Mouse (Mus musculus) midbrain, postnatal 0 days (tissue): ENCODE data around the gene Dbndd2. TPM values are rescaled to one million over a fixed set of nuclear protein-coding genes. Genes with fewer than 3 reads are reported as not detected.

Experiments used
- ATAC-seq: fragments of 200-750 bp; cut with Nextera tagmentation; 2 replicates; pipeline ENCODE4 v1.8.0; 2017; ENCODE audit warnings: moderate number of reproducible peaks, mild to moderate bottlenecking, moderate TSS enrichment, moderate library complexity; ENCODE audit not compliant: low FRiP score
- DNase-seq: peaks from one replicate; pipeline ENCODE4 v3.0.0-alpha.2; 2015; ENCODE audit warnings: low spot score
- H3K27ac ChIP-seq: fragments of 300-500 bp; sonication (generic); 2 replicates; pipeline ENCODE4 v1.5.1; 2014; ENCODE audit warnings: low read depth, mild to moderate bottlenecking, low read length, mixed read lengths
- H3K27me3 ChIP-seq: fragments of 300-500 bp; sonication (generic); 2 replicates; pipeline ENCODE4 v1.6.1; 2014; ENCODE audit warnings: low read length, control low read depth, mixed read lengths; ENCODE audit not compliant: insufficient read depth
- H3K36me3 ChIP-seq: fragments of 300-500 bp; sonication (generic); 2 replicates; pipeline ENCODE4 v1.6.1; 2014; ENCODE audit warnings: low read length, control low read depth, mixed read lengths; ENCODE audit not compliant: insufficient read depth
- H3K4me1 ChIP-seq: fragments of 300-500 bp; sonication (generic); 2 replicates; pipeline ENCODE4 v1.6.1; 2014; ENCODE audit warnings: mild to moderate bottlenecking, control low read depth, antibody characterized with exemption, low read length, mixed read lengths; ENCODE audit not compliant: insufficient read depth
- H3K4me2 ChIP-seq: fragments of 300-500 bp; sonication (generic); 2 replicates; pipeline ENCODE4 v1.6.1; 2014; ENCODE audit warnings: low read depth, mild to moderate bottlenecking, low read length, mixed read lengths; ENCODE audit not compliant: poor library complexity, severe bottlenecking
- H3K4me3 ChIP-seq: fragments of 300-500 bp; sonication (generic); 2 replicates; pipeline ENCODE4 v1.5.1; 2014; ENCODE audit warnings: low read depth, mild to moderate bottlenecking, low read length, moderate library complexity
- H3K9ac ChIP-seq: fragments of 300-500 bp; sonication (generic); replicated peaks from 2 replicates; pipeline ENCODE4 v1.6.1; 2014; ENCODE audit warnings: mild to moderate bottlenecking, low read length, moderate library complexity, mixed read lengths; ENCODE audit not compliant: poor library complexity, severe bottlenecking
- H3K9me3 ChIP-seq: fragments of 300-500 bp; sonication (generic); 2 replicates; pipeline ENCODE4 v1.6.1; 2016; ENCODE audit warnings: low read length, control low read depth
- CTCF ChIP-seq: IDR thresholded peaks from 2 replicates; pipeline ENCODE4 v1.5.1; 2016; ENCODE audit warnings: antibody characterized with exemption, mild to moderate bottlenecking
- WGBS: fragments of 180-500 bp; shearing (Covaris S2); extraction: QIAGEN DNeasy Blood & Tissue Kit; methylation state at CpG from one replicate; pipeline ENCODE4 v1.1.7; 2014; 5-methylcytosine and 5-hydroxymethylcytosine counted together
- polyA plus RNA-seq: library from polyadenylated mRNA; unstranded; fragments of >200 nt; fragmentation: Nextera tagmentation; extraction: Ambion mirVana; gene quantifications from 2 replicates; pipeline ENCODE4 v1.2.1, GENCODE M21; 2015
- total RNA-seq: library from RNA; depleted of rRNA; stranded (reverse); fragments of >200 nt; gene quantifications from 2 replicates; pipeline ENCODE4 v1.2.3, GENCODE M21; 2014

Dbndd2 gene
- total and polyA plus RNA-seq, 2 experiments from 2014 or later = 25.4 to 26.7 TPM

DNA sequence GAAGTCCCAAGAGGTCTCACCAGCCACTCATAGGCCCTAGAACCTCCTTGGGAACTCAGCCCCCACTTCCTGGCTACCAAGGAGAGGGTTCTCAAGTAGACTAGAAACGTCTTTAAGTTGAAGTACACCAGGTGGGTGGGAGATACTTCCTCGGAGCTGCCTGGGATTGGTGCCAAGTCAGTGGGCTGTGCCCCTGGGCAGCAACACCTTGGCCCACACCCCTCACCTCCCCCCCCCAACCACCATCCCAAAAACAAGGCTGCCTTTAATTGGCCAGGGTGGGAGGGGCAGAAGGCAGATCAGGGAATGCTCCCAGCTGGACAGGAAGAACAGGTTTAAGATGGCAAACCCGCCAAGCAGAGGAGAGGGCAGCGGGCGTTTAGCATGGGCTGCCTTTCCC is 45.6 kb upstream of the Dbndd2 start:
- Histone ChIP-seq H3K9ac (no peak overlapping the region), H3K27ac (no peak overlapping the region), H3K4me2 (no peak overlapping the region), H3K9me3 (no peaks in the 10 kb centered on the region), H3K4me3 (no peak overlapping the region), H3K27me3 (peaks cover 14% of the 10 kb centered on the region; the same call in 1 of the 2 replicates), H3K36me3 (no peaks in the 10 kb centered on the region), H3K4me1 (peaks cover 9% of the 10 kb centered on the region; the same call in 1 of the 2 replicates)
- DNase-seq (no peak), ATAC-seq (no peak)
- no peak for TF ChIP-seq CTCF
- WGBS = 89% methylated on average over 5 of the region's 5 CpGs

GRCm38 (mm10) chr2:164441155-164441554 is 44.8 kb upstream of the Dbndd2 start:
- H3K9ac ChIP-seq = no peak overlapping the region
- H3K27me3 ChIP-seq = peaks cover 14% of the 10 kb centered on the region; the same call in 1 of the 2 replicates
- no peaks in the 10 kb centered on the region for H3K9me3 ChIP-seq
- no peaks in the 10 kb centered on the region for H3K36me3 ChIP-seq
- 51% methylated on average over 8 of the region's 8 CpGs for WGBS
- no peak for TF ChIP-seq CTCF
- no peak overlapping the region for H3K4me3 ChIP-seq
- DNase-seq = no peak
- peaks cover 9% of the 10 kb centered on the region; the same call in 1 of the 2 replicates for H3K4me1 ChIP-seq
- ATAC-seq = no peak
- H3K4me2 ChIP-seq = 0 out of 2 replicates have a peak overlapping the region, but pooled peaks have one; percentile 81
- H3K27ac ChIP-seq = no peak overlapping the region

- Histone ChIP-seq H3K4me3 (no peak overlapping the region), H3K36me3 (no peaks in the 10 kb centered on the region), H3K27me3 (peaks cover 14% of the 10 kb centered on the region; the same call in 1 of the 2 replicates), H3K9me3 (no peaks in the 10 kb centered on the region), H3K27ac (no peak overlapping the region), H3K4me1 (peaks cover 6% of the 10 kb centered on the region; the same call in 1 of the 2 replicates), H3K4me2 (peak overlapping the region; percentile 81), H3K9ac (no peak overlapping the region)
- DNase-seq (no peak), ATAC-seq (no peak)
- no peak for TF ChIP-seq CTCF
- 38% methylated on average over 7 of the region's 7 CpGs for WGBS
Measured at GRCm38 (mm10) chr2:164441731-164442130, 44.2 kb upstream of the Dbndd2 start.

GRCm38 (mm10) chr2:164442315-164443050 is 43.4 kb upstream of the Dbndd2 start:
- DNase-seq (no peak), ATAC-seq (peak; percentile 16; the same call in 1 of the 2 replicates)
- peak overlapping the region; percentile 46 for H3K4me3 ChIP-seq
- WGBS = 3% methylated on average over 29 of the region's 29 CpGs
- H3K4me1 ChIP-seq = peaks cover 6% of the 10 kb centered on the region; the same call in 1 of the 2 replicates
- no peaks in the 10 kb centered on the region for H3K36me3 ChIP-seq
- H3K27me3 ChIP-seq = peaks cover 14% of the 10 kb centered on the region; the same call in 1 of the 2 replicates
- H3K9me3 ChIP-seq = no peaks in the 10 kb centered on the region
- H3K9ac ChIP-seq = peak overlapping the region; percentile 62
- no peak for TF ChIP-seq CTCF
- peak overlapping the region; percentile 81 for H3K4me2 ChIP-seq
- H3K27ac ChIP-seq = no peak overlapping the region; the same call in 1 of the 2 replicates

- peak; percentile 88 for ATAC-seq
- peak; percentile 44 for TF ChIP-seq CTCF
- no peaks in the 10 kb centered on the region for H3K36me3 ChIP-seq
- peaks cover 6% of the 10 kb centered on the region; the same call in 1 of the 2 replicates for H3K4me1 ChIP-seq
- WGBS = 1% methylated on average over 26 of the region's 26 CpGs
- peak overlapping the region; percentile 46 for H3K4me3 ChIP-seq
- H3K4me2 ChIP-seq = peak overlapping the region; percentile 81
- peak overlapping the region; percentile 62 for H3K9ac ChIP-seq
- DNase-seq = peak; percentile 76
- no peaks in the 10 kb centered on the region for H3K9me3 ChIP-seq
- H3K27me3 ChIP-seq = peaks cover 14% of the 10 kb centered on the region; the same call in 1 of the 2 replicates
- H3K27ac ChIP-seq = no peak overlapping the region; the same call in 1 of the 2 replicates
Measured at GRCm38 (mm10) chr2:164443051-164443437, 42.9 kb upstream of the Dbndd2 start.

GRCm38 (mm10) chr2:164443460-164444000 is 42.4 kb upstream of the Dbndd2 start, which contains the start of gene Sdc4:
Gene Sdc4 (minus strand): TSS chr2:164443887.
- Histone ChIP-seq H3K36me3 (no peaks in the 10 kb centered on the region), H3K27ac (no peak within 1 kb of the TSS; the same call in 1 of the 2 replicates), H3K9me3 (no peaks in the 10 kb centered on the region), H3K9ac (peak within 1 kb of the TSS; percentile 62), H3K4me3 (peak within 1 kb of the TSS; percentile 46), H3K4me1 (peaks cover 6% of the 10 kb centered on the region; the same call in 1 of the 2 replicates), H3K27me3 (peaks cover 14% of the 10 kb centered on the region; the same call in 1 of the 2 replicates), H3K4me2 (peak within 1 kb of the TSS; percentile 81)
- TF ChIP-seq CTCF = no peak
- WGBS = 8% methylated on average over 18 of the region's 18 CpGs
- DNase-seq = no peak
- ATAC-seq = no peak
